Mouse (Mus musculus): ENCODE results near the gene Bcar3.
"Not testable (repeated sequence)": the region's sequence is repeated elsewhere in the genome, so short reads cannot be mapped to it uniquely, and the experiment has no call there.

The Bcar3 gene

GRCm38 (mm10) chr3:122293954-122294850 is at the start of gene Bcar3:
Gene Bcar3, plus strand, starts transcription at chr3:122294136.
- DNase-seq (ENCODE audit: low spot score in 2 of 2) = peak; percentile 58 to 87

GRCm38 (mm10) chr3:122244759-122245158 is 49.2 kb upstream of the Bcar3 start:
- no peak for DNase-seq (ENCODE audit: low spot score in 2 of 2)

GRCm38 (mm10) chr3:122245215-122245877 is 48.6 kb upstream of the Bcar3 start, which contains the start of gene Gclm:
Gene Gclm, plus strand, starts transcription at chr3:122245557.
- peak; percentile 87 to 95 for DNase-seq (ENCODE audit: low spot score in 2 of 2)

GRCm38 (mm10) chr3:122245878-122246332 is 48.0 kb upstream of the Bcar3 start:
- peak; percentile 73 to 78 for DNase-seq (ENCODE audit: low spot score in 2 of 2)

- DNase-seq (ENCODE audit: low spot score in 2 of 2) = peak; percentile 43 to 48
Observed at GRCm38 (mm10) chr3:122246406-122246805, 47.5 kb upstream of the Bcar3 start.

GRCm38 (mm10) chr3:122246986-122247767 is 46.8 kb upstream of the Bcar3 start:
- peak; percentile 49 to 63 for DNase-seq (ENCODE audit: low spot score in 2 of 2)

GRCm38 (mm10) chr3:122247768-122248100 is 46.2 kb upstream of the Bcar3 start:
- peak in 1 of 2 experiments; percentile 23 for DNase-seq (ENCODE audit: low spot score in 2 of 2)

- DNase-seq (ENCODE audit: low spot score in 2 of 2) = no peak
Observed at GRCm38 (mm10) chr3:122252466-122253253, 41.3 kb upstream of the Bcar3 start.

GRCm38 (mm10) chr3:122254050-122254449 is 39.9 kb upstream of the Bcar3 start:
- DNase-seq (ENCODE audit: low spot score in 2 of 2) = not testable (repeated sequence)

- peak in 1 of 2 experiments; percentile 49 for DNase-seq (ENCODE audit: low spot score in 2 of 2)
Observed at GRCm38 (mm10) chr3:122269986-122270385, 23.9 kb upstream of the Bcar3 start.

- DNase-seq (ENCODE audit: low spot score in 2 of 2) = not testable (repeated sequence)
Observed at GRCm38 (mm10) chr3:122272565-122272964, 21.4 kb upstream of the Bcar3 start.

GRCm38 (mm10) chr3:122273407-122274240 is 20.3 kb upstream of the Bcar3 start:
- DNase-seq (ENCODE audit: low spot score in 2 of 2) = no peak

- DNase-seq (ENCODE audit: low spot score in 2 of 2) = peak; percentile 73 to 90
Observed at GRCm38 (mm10) chr3:122274241-122275024, 19.5 kb upstream of the Bcar3 start, which contains the start of gene Dnttip2. Gene Dnttip2, plus strand, starts transcription at chr3:122274388.

- no peak for DNase-seq (ENCODE audit: low spot score in 2 of 2)
Observed at GRCm38 (mm10) chr3:122275111-122275510, 18.8 kb upstream of the Bcar3 start.

GRCm38 (mm10) chr3:122287195-122287594 is 6.7 kb upstream of the Bcar3 start:
- DNase-seq (ENCODE audit: low spot score in 2 of 2) = no peak

- DNase-seq (ENCODE audit: low spot score in 2 of 2) = no peak
Observed at GRCm38 (mm10) chr3:122288613-122289195, 5.2 kb upstream of the Bcar3 start.

- not testable (repeated sequence) for DNase-seq (ENCODE audit: low spot score in 2 of 2)
Observed at GRCm38 (mm10) chr3:122289344-122289743, 4.6 kb upstream of the Bcar3 start.

- no peak for DNase-seq (ENCODE audit: low spot score in 2 of 2)
Observed at GRCm38 (mm10) chr3:122290696-122291095, 3.2 kb upstream of the Bcar3 start.

- no peak for DNase-seq (ENCODE audit: low spot score in 2 of 2)
Observed at GRCm38 (mm10) chr3:122291828-122292227, 2.1 kb upstream of the Bcar3 start.
